In genomic region chr1:37029942-37030341, GRCm38 (mm10) we compare ENCODE assay signal across 9 mouse cellular contexts. TPM values are rescaled to one million over a fixed set of nuclear protein-coding genes. Genes with fewer than 3 reads are reported as not detected.
A peak's percentile ranks its signal among the peaks of the same experiment; 100 is the strongest.
DNase-seq lines count a peak whose midpoint lies in the region; ATAC-seq and TF ChIP-seq lines count a peak whose summit lies in the region.
"Had no signal": no experiment of that assay in that cellular context is flagged by ENCODE, and none has a peak within 500 bp of the region (broad histone marks: within the 10 kb centered on the region; RNA-seq: fewer than 3 reads in every experiment).

No protein-coding gene starts in this region.

- no peaks in the 10 kb centered on the region for H3K79me2 ChIP-seq in myocyte (ENCODE audit: control insufficient read depth, insufficient read depth)

- H3K9ac ChIP-seq in liver, embryonic 11.5 days (ENCODE audit: low read depth, low read length), result no peak overlapping the region
- H3K9ac ChIP-seq in forebrain, embryonic 12.5 days, result no peak overlapping the region
- H3K9ac ChIP-seq in intestine, postnatal 0 days (ENCODE audit: low read depth, low read length), result no peak overlapping the region

- H3K4me3 ChIP-seq in liver, embryonic 11.5 days (ENCODE audit: low read depth, low read length), result no peak overlapping the region
- H3K4me3 ChIP-seq in forebrain, embryonic 12.5 days (replicated peaks), result no peak overlapping the region
- no peak overlapping the region for H3K4me3 ChIP-seq in intestine, postnatal 0 days (ENCODE audit: low read depth, low read length)
- peak overlapping the region; percentile 9 for H3K4me3 ChIP-seq in myocyte

- no peaks in the 10 kb centered on the region for H3K36me3 ChIP-seq in liver, embryonic 11.5 days (ENCODE audit: control insufficient read depth, insufficient read depth, low read length)
- no peaks in the 10 kb centered on the region for H3K36me3 ChIP-seq in forebrain, embryonic 12.5 days (replicated peaks)
- no peaks in the 10 kb centered on the region for H3K36me3 ChIP-seq in intestine, postnatal 0 days (ENCODE audit: control insufficient read depth, insufficient read depth)
- no peaks in the 10 kb centered on the region for H3K36me3 ChIP-seq in myocyte (ENCODE audit: control insufficient read depth, insufficient read depth)

- WGBS in liver, embryonic 11.5 days, result 40% methylated on average over 5 of the region's 5 CpGs
- WGBS in forebrain, embryonic 12.5 days, result 44% methylated on average over 5 of the region's 5 CpGs
- 31% methylated on average over 5 of the region's 5 CpGs for WGBS in intestine, postnatal 0 days

- peaks cover 22% of the 10 kb centered on the region for H3K27me3 ChIP-seq in liver, embryonic 11.5 days (replicated peaks; ENCODE audit: control insufficient read depth, insufficient read depth, low read length)
- H3K27me3 ChIP-seq in forebrain, embryonic 12.5 days, result no peaks in the 10 kb centered on the region; the same call in 1 of the 2 replicates
- no peaks in the 10 kb centered on the region for H3K27me3 ChIP-seq in intestine, postnatal 0 days (replicated peaks; ENCODE audit: control insufficient read depth, insufficient read depth, low read length)
- H3K27me3 ChIP-seq in myocyte (ENCODE audit: control insufficient read depth, insufficient read depth, insufficient read length), result no peaks in the 10 kb centered on the region

- TF ChIP-seq POLR2A in myocyte (IDR thresholded peaks at IDR 0.05; ENCODE audit: insufficient read length, low read depth), result no peak

- H3K4me2 ChIP-seq in liver, embryonic 11.5 days, result peak overlapping the region; percentile 67
- H3K4me2 ChIP-seq in forebrain, embryonic 12.5 days, result peak overlapping the region; percentile 85; the same call in 1 of the 2 replicates
- peak overlapping the region; percentile 78; the same call in 1 of the 2 replicates for H3K4me2 ChIP-seq in intestine, postnatal 0 days (replicated peaks; ENCODE audit: low read depth)
- H3K4me2 ChIP-seq in myocyte (ENCODE audit: low read depth), result peak overlapping the region; percentile 83

- H3ac ChIP-seq in myocyte (ENCODE audit: control insufficient read depth, insufficient read length), result no peak overlapping the region

- no peak for TF ChIP-seq CTCF in intestine, postnatal 0 days (IDR thresholded peaks at IDR 0.05; ENCODE audit: low read depth)

- H3K4me1 ChIP-seq in liver, embryonic 11.5 days (replicated peaks; ENCODE audit: control insufficient read depth, insufficient read depth, low read length), result peaks cover 4% of the 10 kb centered on the region; the same call in 1 of the 2 replicates
- H3K4me1 ChIP-seq in forebrain, embryonic 12.5 days, result peaks cover 9% of the 10 kb centered on the region
- 0 out of 2 replicates have a peak, but pooled peaks cover 6% of the 10 kb centered on the region for H3K4me1 ChIP-seq in intestine, postnatal 0 days (replicated peaks; ENCODE audit: control insufficient read depth, insufficient read depth, low read length)

- DNase-seq in liver, embryonic 11.5 days (ENCODE audit: low spot score), result no peak
- DNase-seq in liver, result no peak
- no peak for DNase-seq in urinary bladder, adult 18-20 months (ENCODE audit: low spot score in 2 of 2)
- DNase-seq in embryo, embryonic 9.5 days (ENCODE audit: extremely low spot score), result no peak
- no peak for DNase-seq in layer of hippocampus, postnatal 36 days
- DNase-seq: cerebellum, adult 2 months had no signal

- no peaks in the 10 kb centered on the region for H3K9me3 ChIP-seq in liver, embryonic 11.5 days (ENCODE audit: control insufficient read depth, low read length)
- H3K9me3 ChIP-seq in forebrain, embryonic 12.5 days, result no peaks in the 10 kb centered on the region
- no peaks in the 10 kb centered on the region for H3K9me3 ChIP-seq in intestine, postnatal 0 days (ENCODE audit: control insufficient read depth)

- no peak overlapping the region for H3K27ac ChIP-seq in liver, embryonic 11.5 days (ENCODE audit: low read depth, low read length)
- no peak overlapping the region for H3K27ac ChIP-seq in forebrain, embryonic 12.5 days
- peak overlapping the region; percentile 70 for H3K27ac ChIP-seq in intestine, postnatal 0 days (ENCODE audit: low read depth, low read length)

- no peak for ATAC-seq in liver, embryonic 11.5 days (replicated peaks; ENCODE audit: low FRiP score)
- no peak for ATAC-seq in forebrain, embryonic 12.5 days (ENCODE audit: low FRiP score)
- no peak for ATAC-seq in intestine, postnatal 0 days

TF ChIP-seq in myocyte, 11 proteins besides CTCF, POLR2A, EP300 and RAD21:
- TF ChIP-seq E2F4 (IDR thresholded peaks at IDR 0.05; ENCODE audit: insufficient read depth) (no peak), USF1 (IDR thresholded peaks at IDR 0.05; ENCODE audit: low read depth) (no peak), TCF12 (IDR thresholded peaks at IDR 0.05; ENCODE audit: insufficient read depth, poor library complexity, severe bottlenecking) (no peak), REST (IDR thresholded peaks at IDR 0.05; ENCODE audit: insufficient read depth, insufficient read length) (no peak), TCF3 (IDR thresholded peaks at IDR 0.05; ENCODE audit: insufficient read length, low read depth) (no peak), MYOD1 (IDR thresholded peaks at IDR 0.05; ENCODE audit: control insufficient read depth in 1 of 3, insufficient read length in 2 of 3, low read depth in 2 of 3) (no peak), SRF (IDR thresholded peaks at IDR 0.05; ENCODE audit: control insufficient read depth, insufficient read length, low read depth) (no peak), MYOG (IDR thresholded peaks at IDR 0.05; ENCODE audit: control insufficient read depth in 1 of 3, insufficient read depth in 1 of 3, insufficient read length in 2 of 3, low read depth in 2 of 3) (no peak), POLR2AphosphoS2 (IDR thresholded peaks at IDR 0.05; ENCODE audit: insufficient read length, low read depth) (no peak), CEBPB (IDR thresholded peaks at IDR 0.05; ENCODE audit: insufficient read depth, poor library complexity, severe bottlenecking) (no peak), MAX (IDR thresholded peaks at IDR 0.05; ENCODE audit: low read depth) (no peak)

RNA-seq across cellular contexts. Expression of gene Vwa3b, which starts 3.5 kb away (rescaled TPM):
- polyA plus RNA-seq in liver, embryonic 11.5 days (2014; fragmentation: Nextera tagmentation; extraction: Ambion mirVana), result not detected in 2 replicates
- polyA plus RNA-seq in forebrain, embryonic 12.5 days (2016; fragmentation: Nextera tagmentation; extraction: Ambion mirVana), result 0.82 and 1.8 TPM in 2 replicates
- polyA plus RNA-seq in intestine, postnatal 0 days (2015; fragmentation: Nextera tagmentation; extraction: Ambion mirVana), result 1.1 and 1.2 TPM in 2 replicates
- not detected for polyA plus RNA-seq in myocyte (2012; fragmentation: generic; extraction: Trizol)
- total RNA-seq in layer of hippocampus, postnatal 36 days (2021), result 10 to 100 TPM; 21.0 to 29.4 TPM
